Mouse (Mus musculus) liver, postnatal 0 days (tissue): ENCODE results near the gene Saa3.

Experiments used
- CTCF ChIP-seq: sonication (generic); IDR thresholded peaks from 2 replicates; pipeline ENCODE4 v1.5.1; 2016; ENCODE audit warnings: antibody characterized with exemption, low read depth
- EP300 ChIP-seq: IDR thresholded peaks from 2 replicates; pipeline ENCODE4 v1.6.1; 2016; ENCODE audit warnings: antibody characterized with exemption, low read depth, mild to moderate bottlenecking

GRCm38 (mm10) chr7:46762601-46763000 lies 47.1 kb upstream of the Saa3 start:
- TF ChIP-seq CTCF: no peak
- no peak for TF ChIP-seq EP300
